Mouse (Mus musculus): Measurements from ENCODE around the gene Utp15.

- TF ChIP-seq CTCF (IDR thresholded peaks at IDR 0.05; ENCODE audit: borderline replicate concordance, control insufficient read depth, extremely low read depth, insufficient read depth, low read length, poor library complexity), result no peak
- TF ChIP-seq POLR2A (IDR thresholded peaks at IDR 0.05; ENCODE audit: control insufficient read depth, extremely low read depth, insufficient read depth, low read length, poor library complexity), result no peak
Observed at GRCm38 (mm10) chr13:98208842-98209241, 54.0 kb downstream of the Utp15 start.
